Mouse (Mus musculus): Measurements from ENCODE around the gene Slc25a34. TPM values are rescaled to one million over a fixed set of nuclear protein-coding genes. Genes with fewer than 3 reads are reported as not detected.

Slc25a34 gene
- polyA plus RNA-seq, 1 experiment: 0.13 TPM

GRCm38 (mm10) chr4:141574789-141575702 is 48.6 kb downstream of the Slc25a34 start:
- no peak overlapping the region for H3K4me3 ChIP-seq (ENCODE audit: insufficient read depth, poor library complexity, severe bottlenecking)

GRCm38 (mm10) chr4:141573359-141573966 is 50.2 kb downstream of the Slc25a34 start:
- no peaks in the 10 kb centered on the region for H3K79me3 ChIP-seq (ENCODE audit: low read depth)
- H3K27me3 ChIP-seq (ENCODE audit: control insufficient read depth, insufficient read depth, insufficient read length): no peaks in the 10 kb centered on the region
- no peak overlapping the region for H3ac ChIP-seq (ENCODE audit: control insufficient read depth, insufficient read length, low read depth)
- H3K79me2 ChIP-seq (ENCODE audit: control insufficient read depth, insufficient read depth): no peaks in the 10 kb centered on the region
- peaks cover 9% of the 10 kb centered on the region for H3K36me3 ChIP-seq (ENCODE audit: control insufficient read depth, insufficient read depth)
- no peak for TF ChIP-seq MAX (IDR thresholded peaks at IDR 0.05)
- no peak for TF ChIP-seq FOSL1 (IDR thresholded peaks at IDR 0.05; ENCODE audit: insufficient read depth, low read length, poor library complexity, severe bottlenecking)
- TF ChIP-seq CEBPB (IDR thresholded peaks at IDR 0.05; ENCODE audit: low read depth): peak; percentile 94
- TF ChIP-seq MYOG (IDR thresholded peaks at IDR 0.05; ENCODE audit: control insufficient read depth, extremely low read depth, insufficient read length): no peak
- no peak overlapping the region for H3K4me3 ChIP-seq (ENCODE audit: insufficient read depth, poor library complexity, severe bottlenecking)

More at GRCm38 (mm10) chr4:141574789-141575702, 48.6 kb downstream of the Slc25a34 start:
- Histone ChIP-seq H3K79me2 (ENCODE audit: control insufficient read depth, insufficient read depth) (no peaks in the 10 kb centered on the region), H3K27me3 (ENCODE audit: control insufficient read depth, insufficient read depth, insufficient read length) (no peaks in the 10 kb centered on the region), H3K36me3 (ENCODE audit: control insufficient read depth, insufficient read depth) (peaks cover 15% of the 10 kb centered on the region), H3ac (ENCODE audit: control insufficient read depth, insufficient read length, low read depth) (no peak overlapping the region), H3K79me3 (ENCODE audit: low read depth) (no peaks in the 10 kb centered on the region)
- TF ChIP-seq CTCF (IDR thresholded peaks at IDR 0.05; ENCODE audit: control insufficient read depth, insufficient read depth, insufficient read length) (peak; percentile 72), MYOD1 (IDR thresholded peaks at IDR 0.05; ENCODE audit: control insufficient read depth, insufficient read length, low read depth) (no peak), MAX (IDR thresholded peaks at IDR 0.05) (no peak), USF1 (IDR thresholded peaks at IDR 0.05; ENCODE audit: low read depth) (no peak)

GRCm38 (mm10) chr4:141572668-141573358 is 50.8 kb downstream of the Slc25a34 start:
- peaks cover 9% of the 10 kb centered on the region for H3K36me3 ChIP-seq (ENCODE audit: control insufficient read depth, insufficient read depth)
- TF ChIP-seq CTCF (IDR thresholded peaks at IDR 0.05; ENCODE audit: control insufficient read depth, insufficient read depth, insufficient read length): no peak
- no peak for TF ChIP-seq CEBPB (IDR thresholded peaks at IDR 0.05; ENCODE audit: low read depth)
- TF ChIP-seq MYOD1 (IDR thresholded peaks at IDR 0.05; ENCODE audit: control insufficient read depth, insufficient read length, low read depth): no peak
- no peak for TF ChIP-seq USF1 (IDR thresholded peaks at IDR 0.05; ENCODE audit: low read depth)
- H3K27me3 ChIP-seq (ENCODE audit: control insufficient read depth, insufficient read depth, insufficient read length): no peaks in the 10 kb centered on the region
- H3K79me2 ChIP-seq (ENCODE audit: control insufficient read depth, insufficient read depth): no peaks in the 10 kb centered on the region
- no peak overlapping the region for H3K4me3 ChIP-seq (ENCODE audit: insufficient read depth, poor library complexity, severe bottlenecking)
- no peak overlapping the region for H3ac ChIP-seq (ENCODE audit: control insufficient read depth, insufficient read length, low read depth)
- no peaks in the 10 kb centered on the region for H3K79me3 ChIP-seq (ENCODE audit: low read depth)

- Histone ChIP-seq H3K4me3 (ENCODE audit: insufficient read depth, poor library complexity, severe bottlenecking) (no peak overlapping the region), H3K79me2 (ENCODE audit: control insufficient read depth, insufficient read depth) (no peaks in the 10 kb centered on the region), H3K36me3 (ENCODE audit: control insufficient read depth, insufficient read depth) (peaks cover under 1% of the 10 kb centered on the region), H3ac (ENCODE audit: control insufficient read depth, insufficient read length, low read depth) (no peak overlapping the region), H3K79me3 (ENCODE audit: low read depth) (no peaks in the 10 kb centered on the region), H3K27me3 (ENCODE audit: control insufficient read depth, insufficient read depth, insufficient read length) (no peaks in the 10 kb centered on the region)
- TF ChIP-seq MYOG (IDR thresholded peaks at IDR 0.05; ENCODE audit: control insufficient read depth, extremely low read depth, insufficient read length): no peak
- no peak for TF ChIP-seq MAX (IDR thresholded peaks at IDR 0.05)
- TF ChIP-seq USF1 (IDR thresholded peaks at IDR 0.05; ENCODE audit: low read depth): no peak
- no peak for TF ChIP-seq CEBPB (IDR thresholded peaks at IDR 0.05; ENCODE audit: low read depth)
- no peak for TF ChIP-seq CTCF (IDR thresholded peaks at IDR 0.05; ENCODE audit: control insufficient read depth, insufficient read depth, insufficient read length)
- TF ChIP-seq MYOD1 (IDR thresholded peaks at IDR 0.05; ENCODE audit: control insufficient read depth, insufficient read length, low read depth): no peak
- TF ChIP-seq FOSL1 (IDR thresholded peaks at IDR 0.05; ENCODE audit: insufficient read depth, low read length, poor library complexity, severe bottlenecking): no peak
Measured at GRCm38 (mm10) chr4:141571934-141572333, 51.7 kb downstream of the Slc25a34 start.

GRCm38 (mm10) chr4:141571337-141571739 is 52.3 kb downstream of the Slc25a34 start:
- Histone ChIP-seq H3K79me2 (ENCODE audit: control insufficient read depth, insufficient read depth) (no peaks in the 10 kb centered on the region), H3ac (ENCODE audit: control insufficient read depth, insufficient read length, low read depth) (no peak overlapping the region), H3K27me3 (ENCODE audit: control insufficient read depth, insufficient read depth, insufficient read length) (no peaks in the 10 kb centered on the region), H3K79me3 (ENCODE audit: low read depth) (no peaks in the 10 kb centered on the region), H3K4me3 (ENCODE audit: insufficient read depth, poor library complexity, severe bottlenecking) (no peak overlapping the region), H3K36me3 (ENCODE audit: control insufficient read depth, insufficient read depth) (no peaks in the 10 kb centered on the region)
- TF ChIP-seq MAX (IDR thresholded peaks at IDR 0.05) (no peak), FOSL1 (IDR thresholded peaks at IDR 0.05; ENCODE audit: insufficient read depth, low read length, poor library complexity, severe bottlenecking) (no peak), USF1 (IDR thresholded peaks at IDR 0.05; ENCODE audit: low read depth) (no peak), MYOG (IDR thresholded peaks at IDR 0.05; ENCODE audit: control insufficient read depth, extremely low read depth, insufficient read length) (no peak), CTCF (IDR thresholded peaks at IDR 0.05; ENCODE audit: control insufficient read depth, insufficient read depth, insufficient read length) (no peak), MYOD1 (IDR thresholded peaks at IDR 0.05; ENCODE audit: control insufficient read depth, insufficient read length, low read depth) (no peak), CEBPB (IDR thresholded peaks at IDR 0.05; ENCODE audit: low read depth) (no peak)
